Mouse (Mus musculus): ENCODE measurements at regions not wholly inside any gene's neighbourhood (a gene's known extent, or its start where the extent isn't known, plus 50 kb on each side); places are given as distances from the start of the nearest gene placed in this dataset.

- TF ChIP-seq MAX (IDR thresholded peaks at IDR 0.05; ENCODE audit: low read depth) (no peak), POLR2AphosphoS2 (IDR thresholded peaks at IDR 0.05; ENCODE audit: insufficient read length, low read depth) (no peak), CEBPB (IDR thresholded peaks at IDR 0.05; ENCODE audit: insufficient read depth, poor library complexity, severe bottlenecking) (no peak), TCF12 (IDR thresholded peaks at IDR 0.05; ENCODE audit: insufficient read depth, poor library complexity, severe bottlenecking) (no peak), POLR2A (IDR thresholded peaks at IDR 0.05; ENCODE audit: insufficient read length, low read depth) (no peak)
Observed at GRCm38 (mm10) chr13:83114401-83114800, 389.4 kb upstream of the Mef2c start.
